Mouse (Mus musculus) kidney, adult 2 months (tissue): ENCODE data around the gene 4931414P19Rik.

Experiments used
- CTCF ChIP-seq: fragments of 200-500 bp; conservative IDR thresholded peaks from 2 replicates; pipeline ENCODE4 v1.5.1; 2011; ENCODE audit warnings: low read depth, mild to moderate bottlenecking, control low read depth, low read length, moderate library complexity, mixed read lengths; ENCODE audit not compliant: insufficient read depth, insufficient read length
- POLR2A ChIP-seq: fragments of 200-500 bp; IDR thresholded peaks from one replicate; pipeline ENCODE4 v1.6.1; 2011; ENCODE audit warnings: low read depth, low read length, control low read depth

DNA sequence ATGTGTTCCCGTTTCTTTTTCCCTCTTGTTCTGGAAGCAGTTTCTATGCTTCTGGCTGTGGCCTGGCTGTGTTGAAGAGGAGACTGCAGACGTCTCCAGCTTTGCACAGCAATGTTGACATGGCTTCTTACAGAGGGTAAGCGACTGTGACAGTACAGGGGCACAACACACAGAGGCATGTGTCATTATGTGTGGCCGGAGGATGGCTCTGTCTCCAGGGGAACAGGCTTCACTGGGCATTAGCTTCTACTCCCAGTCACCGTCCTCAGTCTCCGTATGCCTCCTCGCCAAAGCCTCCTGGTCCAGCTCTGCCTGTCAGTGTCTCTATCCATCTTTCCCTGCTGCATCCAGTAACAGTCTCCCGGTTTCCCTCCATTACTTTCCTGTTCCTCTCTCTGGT is 1.4 kb upstream of the 4931414P19Rik start:
- no peak for TF ChIP-seq POLR2A
- TF ChIP-seq CTCF: no peak
